Mouse (Mus musculus): ENCODE measurements around the gene Smarcd1. TPM values are rescaled to one million over a fixed set of nuclear protein-coding genes. Genes with fewer than 3 reads are reported as not detected.

Gene Smarcd1
- polyA plus RNA-seq (2015; fragmentation: Nextera tagmentation; extraction: Ambion mirVana), result 80.2 and 91.5 TPM in 2 replicates

GRCm38 (mm10) chr15:99701999-99702900 is at the start of gene Smarcd1:
TSS of gene Smarcd1 (plus strand) at chr15:99702129.
- peak within 1 kb of the TSS; percentile 84 for H3K4me3 ChIP-seq (replicated peaks)
- H3K9me3 ChIP-seq (replicated peaks), result no peaks in the 10 kb centered on the region
- WGBS, result under 1% methylated on average over 69 of the region's 71 CpGs
- peak; percentile 94 for ATAC-seq (ENCODE audit: low FRiP score)
- no peaks in the 10 kb centered on the region for H3K27me3 ChIP-seq (replicated peaks)
- H3K4me2 ChIP-seq, result peak within 1 kb of the TSS; percentile 82
- H3K27ac ChIP-seq (replicated peaks), result peak within 1 kb of the TSS; percentile 98
- H3K36me3 ChIP-seq, result peaks cover 36% of the 10 kb centered on the region
- peak within 1 kb of the TSS; percentile 93 for H3K9ac ChIP-seq (replicated peaks)
- H3K4me1 ChIP-seq, result peaks cover 36% of the 10 kb centered on the region

GRCm38 (mm10) chr15:99653291-99653690 is 48.6 kb upstream of the Smarcd1 start:
- Histone ChIP-seq H3K4me2 (peak overlapping the region; percentile 52), H3K27me3 (replicated peaks) (no peaks in the 10 kb centered on the region; the same call in 1 of the 2 replicates), H3K4me3 (replicated peaks) (peak overlapping the region; percentile 13; the same call in 1 of the 2 replicates), H3K36me3 (no peaks in the 10 kb centered on the region), H3K4me1 (peaks cover 55% of the 10 kb centered on the region), H3K9me3 (replicated peaks) (no peaks in the 10 kb centered on the region), H3K27ac (replicated peaks) (0 out of 2 replicates have a peak overlapping the region, but pooled peaks have one; percentile 14), H3K9ac (replicated peaks) (no peak overlapping the region)
- 6% methylated on average over 8 of the region's 8 CpGs for WGBS
- no peak for ATAC-seq (ENCODE audit: low FRiP score)

GRCm38 (mm10) chr15:99653876-99654275 is 48.1 kb upstream of the Smarcd1 start:
- Histone ChIP-seq H3K4me2 (peak overlapping the region; percentile 52), H3K4me3 (replicated peaks) (peak overlapping the region; percentile 13), H3K9me3 (replicated peaks) (no peaks in the 10 kb centered on the region), H3K27ac (replicated peaks) (peak overlapping the region; percentile 14; the same call in 1 of the 2 replicates), H3K36me3 (no peaks in the 10 kb centered on the region), H3K9ac (replicated peaks) (0 out of 2 replicates have a peak overlapping the region, but pooled peaks have one; percentile 14), H3K4me1 (peaks cover 51% of the 10 kb centered on the region), H3K27me3 (replicated peaks) (no peaks in the 10 kb centered on the region; the same call in 1 of the 2 replicates)
- WGBS, result 4% methylated on average over 21 of the region's 21 CpGs
- no peak for ATAC-seq (ENCODE audit: low FRiP score)

GRCm38 (mm10) chr15:99655956-99656355 is 46.0 kb upstream of the Smarcd1 start:
- Histone ChIP-seq H3K27ac (replicated peaks) (peak overlapping the region; percentile 29), H3K4me1 (peaks cover 33% of the 10 kb centered on the region), H3K4me3 (replicated peaks) (no peak overlapping the region), H3K27me3 (replicated peaks) (no peaks in the 10 kb centered on the region; the same call in 1 of the 2 replicates), H3K4me2 (no peak overlapping the region), H3K36me3 (no peaks in the 10 kb centered on the region), H3K9ac (replicated peaks) (no peak overlapping the region), H3K9me3 (replicated peaks) (no peaks in the 10 kb centered on the region)
- WGBS, result 32% methylated on average over 9 of the region's 9 CpGs
- ATAC-seq (ENCODE audit: low FRiP score), result no peak

GRCm38 (mm10) chr15:99658437-99658836 is 43.5 kb upstream of the Smarcd1 start:
- Histone ChIP-seq H3K9ac (replicated peaks) (no peak overlapping the region), H3K4me2 (no peak overlapping the region), H3K4me1 (peaks cover 24% of the 10 kb centered on the region), H3K9me3 (replicated peaks) (no peaks in the 10 kb centered on the region), H3K4me3 (replicated peaks) (no peak overlapping the region), H3K27ac (replicated peaks) (no peak overlapping the region), H3K27me3 (replicated peaks) (no peaks in the 10 kb centered on the region; the same call in 1 of the 2 replicates), H3K36me3 (no peaks in the 10 kb centered on the region)
- 77% methylated on average over 2 of the region's 2 CpGs for WGBS
- ATAC-seq (ENCODE audit: low FRiP score), result no peak

- Histone ChIP-seq H3K27me3 (replicated peaks) (no peaks in the 10 kb centered on the region), H3K4me1 (peaks cover 32% of the 10 kb centered on the region), H3K4me3 (replicated peaks) (no peak overlapping the region), H3K27ac (replicated peaks) (no peak overlapping the region), H3K9me3 (replicated peaks) (no peaks in the 10 kb centered on the region), H3K4me2 (no peak overlapping the region), H3K9ac (replicated peaks) (no peak overlapping the region), H3K36me3 (no peaks in the 10 kb centered on the region)
- no peak for ATAC-seq (ENCODE audit: low FRiP score)
- 93% methylated on average over 15 of the region's 15 CpGs for WGBS
Observed at GRCm38 (mm10) chr15:99661121-99661830, 40.7 kb upstream of the Smarcd1 start.

- no peaks in the 10 kb centered on the region for H3K36me3 ChIP-seq
- WGBS, result 51% methylated on average over 7 of the region's 7 CpGs
- ATAC-seq (ENCODE audit: low FRiP score), result no peak
- no peaks in the 10 kb centered on the region for H3K27me3 ChIP-seq (replicated peaks)
- H3K9ac ChIP-seq (replicated peaks), result no peak overlapping the region
- H3K27ac ChIP-seq (replicated peaks), result 0 out of 2 replicates have a peak overlapping the region, but pooled peaks have one; percentile 23
- no peak overlapping the region for H3K4me3 ChIP-seq (replicated peaks)
- no peaks in the 10 kb centered on the region for H3K9me3 ChIP-seq (replicated peaks)
- H3K4me1 ChIP-seq, result peaks cover 35% of the 10 kb centered on the region
- H3K4me2 ChIP-seq, result no peak overlapping the region
Observed at GRCm38 (mm10) chr15:99662371-99662770, 39.6 kb upstream of the Smarcd1 start.

- Histone ChIP-seq H3K4me1 (peaks cover 44% of the 10 kb centered on the region), H3K9me3 (replicated peaks) (no peaks in the 10 kb centered on the region), H3K27ac (replicated peaks) (peak overlapping the region; percentile 91), H3K4me2 (peak overlapping the region; percentile 88), H3K36me3 (no peaks in the 10 kb centered on the region), H3K4me3 (replicated peaks) (peak overlapping the region; percentile 41), H3K9ac (replicated peaks) (peak overlapping the region; percentile 64), H3K27me3 (replicated peaks) (no peaks in the 10 kb centered on the region)
- 3% methylated on average over 17 of the region's 17 CpGs for WGBS
- peak; percentile 32 for ATAC-seq (ENCODE audit: low FRiP score)
Observed at GRCm38 (mm10) chr15:99663964-99664599, 37.8 kb upstream of the Smarcd1 start.

- Histone ChIP-seq H3K36me3 (no peaks in the 10 kb centered on the region), H3K27ac (replicated peaks) (peak overlapping the region; percentile 91), H3K4me2 (peak overlapping the region; percentile 88), H3K4me1 (peaks cover 51% of the 10 kb centered on the region), H3K27me3 (replicated peaks) (no peaks in the 10 kb centered on the region), H3K9ac (replicated peaks) (peak overlapping the region; percentile 64), H3K4me3 (replicated peaks) (peak overlapping the region; percentile 41), H3K9me3 (replicated peaks) (no peaks in the 10 kb centered on the region)
- peak; percentile 46 for ATAC-seq (ENCODE audit: low FRiP score)
- WGBS, result under 1% methylated on average over 52 of the region's 52 CpGs
Observed at GRCm38 (mm10) chr15:99664600-99665451, 37.1 kb upstream of the Smarcd1 start.

GRCm38 (mm10) chr15:99667544-99667943 is 34.4 kb upstream of the Smarcd1 start:
- H3K27me3 ChIP-seq (replicated peaks), result no peaks in the 10 kb centered on the region
- H3K9ac ChIP-seq (replicated peaks), result no peak overlapping the region
- WGBS, result 100% methylated on average over 2 of the region's 2 CpGs
- H3K4me1 ChIP-seq, result peaks cover 69% of the 10 kb centered on the region
- H3K4me3 ChIP-seq (replicated peaks), result no peak overlapping the region
- H3K4me2 ChIP-seq, result no peak overlapping the region
- H3K36me3 ChIP-seq, result no peaks in the 10 kb centered on the region
- no peaks in the 10 kb centered on the region for H3K9me3 ChIP-seq (replicated peaks)
- H3K27ac ChIP-seq (replicated peaks), result no peak overlapping the region
- no peak for ATAC-seq (ENCODE audit: low FRiP score)
